Mouse (Mus musculus): ENCODE results near the gene Hdgfl3.
"Not testable (repeated sequence)": the region's sequence is repeated elsewhere in the genome, so short reads cannot be mapped to it uniquely, and the experiment has no call there.

Gene Hdgfl3

DNA sequence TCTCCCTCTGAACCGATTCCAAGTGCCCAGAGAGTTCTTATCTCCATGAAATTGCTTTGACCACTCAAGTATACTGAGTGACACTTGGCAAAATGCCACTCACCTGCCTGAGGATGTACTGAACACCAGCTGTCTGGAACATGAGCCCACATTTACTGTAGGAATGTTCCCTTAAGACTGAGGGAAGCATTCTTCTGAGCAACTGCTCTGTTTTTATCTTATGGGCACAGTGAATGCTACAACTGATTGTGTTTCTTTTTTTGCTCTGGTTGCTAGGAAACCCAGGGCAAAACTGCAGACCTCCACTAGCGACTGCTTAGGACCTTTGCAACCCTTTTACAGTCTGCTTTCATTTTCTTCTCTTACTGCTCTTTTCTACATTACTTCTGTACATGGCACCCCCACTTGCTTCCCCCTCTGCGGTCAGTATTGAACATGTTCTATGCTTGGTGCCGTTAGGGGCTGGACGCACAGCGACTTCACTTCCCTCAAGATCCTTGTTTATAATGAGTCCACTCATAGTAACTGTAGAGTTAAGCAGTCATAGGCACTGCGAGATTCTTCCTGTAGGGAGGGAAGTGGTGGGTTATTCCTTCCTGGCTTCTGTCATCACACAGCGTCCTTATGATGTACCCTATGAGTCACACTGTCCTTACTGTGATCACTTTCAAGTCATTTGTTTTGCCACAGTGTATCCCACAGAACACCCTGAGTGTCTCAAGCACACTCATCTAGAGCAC lies 79.5 kb downstream of the Hdgfl3 start:
- DNase-seq (ENCODE audit: low read depth): peak; percentile 94

DNA sequence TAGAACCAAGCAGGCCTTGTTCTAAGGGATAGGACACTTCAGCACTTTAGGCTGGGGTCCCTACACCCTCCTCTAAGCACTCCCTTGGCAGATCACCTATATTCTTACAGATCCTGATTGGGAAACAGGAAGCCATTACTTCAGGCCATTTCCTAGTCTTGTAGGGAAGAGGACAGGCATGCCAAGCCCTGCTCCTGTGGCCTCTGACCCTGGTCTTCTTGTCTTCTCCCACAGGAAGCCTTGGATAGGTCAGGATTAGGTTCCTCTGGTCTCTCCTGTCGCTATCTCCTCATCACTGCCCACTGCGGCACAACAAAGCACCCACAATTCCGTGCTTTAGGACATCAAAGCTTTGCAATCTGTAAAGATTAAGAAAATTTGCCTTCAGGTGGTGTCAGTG lies 82.6 kb downstream of the Hdgfl3 start:
- no peak for DNase-seq (ENCODE audit: low read depth)

DNA sequence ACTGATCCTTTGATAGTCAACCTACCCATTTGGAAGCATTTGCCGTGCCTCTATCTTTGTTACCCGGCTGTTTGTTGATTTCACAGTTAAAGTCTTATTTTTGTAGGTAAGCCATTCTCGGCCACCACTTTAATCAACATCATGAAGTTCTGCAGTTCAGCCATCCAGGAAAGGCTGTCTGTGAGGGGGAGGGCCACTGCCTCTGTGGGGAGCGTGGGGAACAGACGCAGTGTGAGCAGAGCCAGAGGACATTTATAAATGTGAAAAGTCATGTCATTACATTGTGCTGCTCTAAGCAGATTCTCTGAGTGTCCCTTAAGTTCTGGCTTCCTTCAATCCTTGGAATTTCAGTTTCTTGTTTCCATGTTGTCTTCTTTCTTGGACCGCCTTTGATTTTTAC lies 84.1 kb downstream of the Hdgfl3 start:
- no peak for DNase-seq (ENCODE audit: low read depth)

DNA sequence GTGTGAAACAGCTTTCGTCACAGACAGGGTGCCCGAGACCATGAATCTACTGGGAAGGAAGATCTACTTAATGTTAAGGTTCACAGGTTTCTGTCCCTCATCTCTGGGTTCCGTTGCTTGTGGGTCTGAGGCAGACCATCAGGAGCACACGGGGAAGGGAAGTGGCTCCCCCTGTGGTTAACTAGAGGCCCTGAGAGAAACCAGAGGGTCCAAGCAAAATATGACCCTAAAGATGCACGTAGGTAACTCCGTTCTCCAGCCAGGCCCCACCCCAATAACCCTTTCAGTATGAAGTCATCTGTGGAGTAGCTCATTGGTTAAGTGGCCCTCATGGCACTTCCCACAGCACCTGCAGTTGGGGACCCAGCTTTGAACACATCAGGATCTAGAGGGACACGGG lies 84.6 kb downstream of the Hdgfl3 start:
- no peak for DNase-seq (ENCODE audit: low read depth)

DNA sequence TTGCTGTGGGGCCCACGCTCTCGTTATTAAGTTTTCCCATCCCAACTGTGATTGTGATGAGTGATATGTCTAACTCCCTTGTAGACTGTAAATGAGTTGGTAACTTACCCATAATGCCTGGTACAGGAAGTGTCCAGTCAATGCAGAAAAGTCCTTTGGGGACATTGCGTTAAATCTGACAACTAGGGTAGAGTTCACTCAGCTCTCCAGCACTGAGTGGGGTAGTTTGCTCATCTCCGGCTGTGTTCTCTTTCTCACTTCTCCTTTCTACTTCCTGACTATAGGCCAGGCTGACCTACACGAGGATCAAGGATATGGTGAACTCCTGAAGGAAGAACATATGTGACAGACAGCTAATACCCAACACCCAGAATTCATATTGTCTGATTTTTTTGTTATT lies 85.1 kb downstream of the Hdgfl3 start:
- peak; percentile 53 for DNase-seq (ENCODE audit: low read depth)

DNA sequence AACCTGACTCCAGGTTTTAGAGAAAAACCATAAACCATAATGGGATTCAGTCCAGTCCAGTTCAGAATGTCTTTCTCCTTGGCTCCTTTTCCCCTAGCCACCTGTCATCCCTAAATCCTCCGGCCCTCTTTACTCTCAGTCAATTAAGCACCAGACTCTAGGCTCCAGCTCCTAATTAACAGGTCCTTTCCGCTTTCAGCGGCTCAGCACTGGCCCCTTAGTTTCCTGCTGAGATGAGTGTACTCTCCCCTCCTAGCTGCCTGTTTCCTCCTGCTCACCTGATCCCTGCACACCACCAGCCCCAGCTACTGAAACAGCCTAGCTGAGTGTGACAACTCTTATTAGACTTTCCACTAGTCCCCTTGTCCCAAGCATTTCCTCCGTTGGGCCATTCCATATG lies 86.5 kb downstream of the Hdgfl3 start:
- DNase-seq (ENCODE audit: low read depth): no peak

DNA sequence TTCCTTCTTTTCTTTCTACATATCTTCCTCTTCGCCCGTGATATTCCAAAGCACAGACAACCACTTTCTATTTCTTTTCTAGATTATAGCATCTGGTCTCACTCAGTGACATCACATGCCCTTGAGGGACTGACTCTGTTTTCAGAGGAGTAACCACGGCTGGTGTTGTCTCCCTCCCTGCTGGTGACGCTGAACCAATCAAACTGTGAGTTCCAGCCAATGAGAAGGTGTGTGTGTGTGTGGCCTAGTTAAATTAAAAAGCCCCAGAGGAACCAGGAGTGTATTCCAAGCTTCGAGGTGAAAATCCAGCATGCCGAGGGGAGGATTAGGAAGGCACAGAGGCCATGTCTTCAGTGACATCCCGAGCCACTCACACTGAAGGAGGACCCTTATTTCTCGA lies 87.3 kb downstream of the Hdgfl3 start:
- DNase-seq (ENCODE audit: low read depth): no peak

DNA sequence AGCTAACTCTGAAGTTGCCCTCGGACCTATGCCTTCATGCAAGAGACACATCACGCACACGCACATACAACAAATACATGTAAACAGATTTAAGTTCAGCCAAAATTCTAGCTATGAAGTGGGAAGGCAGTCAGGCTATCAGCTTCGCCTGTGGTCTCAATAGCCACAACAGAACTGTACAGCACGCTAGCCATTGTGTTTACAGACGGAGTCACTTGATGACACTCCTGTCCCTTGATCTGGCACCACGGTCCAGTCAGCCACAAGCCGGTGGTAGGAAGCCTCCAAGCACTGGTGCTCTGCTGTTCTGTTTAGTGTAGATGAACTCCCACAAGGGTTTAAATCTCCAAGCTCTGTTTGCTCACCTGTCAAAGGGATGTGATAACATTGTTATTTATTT lies 88.3 kb downstream of the Hdgfl3 start:
- DNase-seq (ENCODE audit: low read depth): no peak

DNA sequence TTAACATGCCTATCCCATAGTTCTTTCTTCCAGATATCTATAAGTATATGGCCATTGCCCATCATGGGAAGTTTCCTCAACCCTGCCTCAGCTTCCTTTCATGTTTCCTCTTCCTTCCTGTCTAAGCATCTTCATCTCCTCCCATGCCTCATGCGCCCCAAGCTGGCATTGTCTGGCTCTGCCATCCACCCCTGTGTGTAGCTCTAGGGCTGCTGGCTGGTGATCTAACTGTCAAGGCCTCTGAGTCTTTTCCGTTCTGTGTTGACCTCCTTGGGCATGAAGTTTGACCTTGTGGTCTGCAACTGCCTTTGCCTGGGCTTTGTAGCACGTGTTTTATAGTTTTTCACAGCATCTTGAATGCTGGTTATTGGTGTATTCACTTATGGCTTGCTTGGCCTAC lies 89.0 kb downstream of the Hdgfl3 start:
- no peak for DNase-seq (ENCODE audit: low read depth)

DNA sequence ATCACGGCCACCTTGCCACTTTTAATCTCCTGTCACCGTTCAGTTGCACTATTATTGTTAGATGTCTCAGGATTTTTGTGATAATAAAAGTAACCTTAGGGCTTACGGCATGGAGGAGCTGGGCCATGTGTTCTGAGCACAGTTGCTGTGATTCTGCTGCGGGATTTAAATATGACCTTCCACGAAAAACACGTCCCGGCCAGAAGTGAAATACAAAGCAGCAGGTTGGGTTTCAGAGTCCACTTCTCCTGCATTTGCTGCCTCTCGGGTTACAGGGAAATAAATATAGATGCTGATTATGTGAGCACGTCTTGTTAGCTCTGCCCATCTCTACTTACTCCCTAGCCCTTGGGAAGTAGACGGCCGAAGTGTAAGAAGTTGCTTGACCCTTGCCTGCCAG lies 89.5 kb downstream of the Hdgfl3 start:
- DNase-seq (ENCODE audit: low read depth): no peak

DNA sequence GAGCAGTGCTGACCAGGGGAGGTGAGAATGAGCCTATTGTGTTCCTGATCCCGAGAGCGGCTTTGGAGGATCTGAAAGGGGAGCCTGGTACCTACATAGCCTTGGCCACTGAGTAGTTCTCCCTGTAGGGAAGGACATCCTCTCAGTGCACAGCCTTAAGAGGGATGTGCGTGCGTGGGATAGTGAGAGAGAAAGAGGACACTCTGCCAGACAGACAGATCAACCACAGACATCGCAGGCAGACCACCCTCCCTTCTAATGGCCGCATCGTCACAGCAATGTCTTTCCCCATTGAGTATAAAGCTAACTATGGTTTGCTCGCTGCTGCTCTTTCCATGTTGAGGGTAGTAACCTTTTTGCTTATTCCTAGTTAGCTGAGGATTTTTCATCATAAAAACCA lies 90.4 kb downstream of the Hdgfl3 start:
- DNase-seq (ENCODE audit: low read depth): no peak

DNA sequence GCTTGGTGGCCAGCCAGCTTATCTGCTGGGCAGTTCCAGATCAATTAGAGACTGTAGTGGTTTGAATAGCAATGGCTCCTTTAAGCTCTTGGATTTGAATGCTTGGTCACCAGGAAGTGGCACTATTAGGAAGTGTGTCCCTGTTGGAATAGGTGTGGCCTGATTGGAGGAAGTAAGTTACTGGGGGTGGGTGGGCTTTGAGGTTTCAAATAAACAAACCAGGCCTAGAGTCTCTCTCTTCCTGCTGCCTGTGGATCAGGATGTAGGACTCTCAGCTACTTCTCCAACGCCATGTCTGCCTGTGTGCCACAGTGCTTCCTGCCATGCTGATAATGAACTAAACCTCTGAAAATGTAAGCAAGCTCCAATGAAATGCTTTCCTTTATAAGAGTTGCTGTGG lies 91.3 kb downstream of the Hdgfl3 start:
- peak; percentile 32 for DNase-seq (ENCODE audit: low read depth)

DNA sequence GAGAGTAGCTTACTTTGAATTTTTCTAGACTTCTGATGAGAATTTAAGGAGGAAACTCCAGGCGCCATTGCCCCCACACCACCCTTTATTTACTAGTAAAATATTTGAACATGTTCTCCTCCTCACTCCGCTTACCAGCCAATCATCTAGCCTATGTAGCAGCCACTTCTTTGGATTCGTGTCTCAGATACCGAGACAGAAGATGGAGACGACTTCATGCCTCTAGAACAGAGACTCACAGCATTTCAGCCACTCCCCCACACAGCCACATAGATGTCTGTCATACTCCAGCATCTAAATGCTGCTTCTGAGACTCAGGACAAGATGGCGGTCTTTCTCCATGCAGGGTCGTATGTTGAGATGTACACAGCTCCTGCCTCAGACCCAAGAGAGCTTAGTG lies 92.1 kb downstream of the Hdgfl3 start:
- DNase-seq (ENCODE audit: low read depth): no peak

DNA sequence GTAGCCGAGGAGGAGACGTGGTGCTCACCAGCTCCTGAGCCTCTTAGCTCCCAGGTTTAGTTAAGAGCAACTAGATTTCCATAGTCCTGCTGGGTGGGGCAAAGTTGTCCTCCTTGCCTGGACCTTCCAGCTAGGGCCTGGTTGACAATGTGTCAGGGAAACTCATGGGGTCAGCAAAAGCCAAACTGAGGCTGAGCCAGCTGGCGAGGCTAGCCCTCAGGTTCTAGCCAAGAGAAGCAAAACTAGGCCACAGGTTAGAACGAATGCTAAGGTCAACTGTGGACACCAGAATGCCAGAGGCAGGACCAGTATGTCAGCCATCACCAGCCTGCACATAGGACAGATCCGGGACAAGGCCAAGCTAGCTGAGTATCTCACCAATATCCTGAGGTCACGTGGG lies 92.8 kb downstream of the Hdgfl3 start:
- no peak for DNase-seq (ENCODE audit: low read depth)

DNA sequence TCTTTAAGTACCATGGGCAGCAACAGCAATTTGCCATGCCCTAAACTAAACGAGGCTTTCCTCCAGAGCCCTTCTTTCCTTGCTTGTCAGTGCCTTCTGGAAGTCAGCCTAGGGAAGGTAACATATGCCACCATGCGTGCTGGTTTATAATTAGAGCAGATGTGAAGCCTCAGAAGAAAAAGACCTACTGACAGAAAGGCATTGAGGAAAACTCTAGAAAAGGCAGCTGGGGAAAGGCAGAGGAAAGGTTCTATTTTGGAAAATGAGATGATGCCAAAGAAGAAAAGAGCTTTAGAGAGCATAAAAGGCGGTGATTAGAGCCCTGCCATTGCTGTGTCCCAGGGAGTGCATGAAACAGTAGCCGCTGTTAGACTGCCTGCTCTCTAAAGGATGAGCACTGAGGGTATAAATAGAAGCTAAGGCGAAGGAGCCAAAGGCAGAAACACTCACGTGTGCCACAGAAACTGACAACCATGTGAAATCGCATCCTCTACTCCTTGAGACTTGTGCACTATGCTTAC lies 93.6 kb downstream of the Hdgfl3 start:
- no peak for DNase-seq (ENCODE audit: low read depth)

DNA sequence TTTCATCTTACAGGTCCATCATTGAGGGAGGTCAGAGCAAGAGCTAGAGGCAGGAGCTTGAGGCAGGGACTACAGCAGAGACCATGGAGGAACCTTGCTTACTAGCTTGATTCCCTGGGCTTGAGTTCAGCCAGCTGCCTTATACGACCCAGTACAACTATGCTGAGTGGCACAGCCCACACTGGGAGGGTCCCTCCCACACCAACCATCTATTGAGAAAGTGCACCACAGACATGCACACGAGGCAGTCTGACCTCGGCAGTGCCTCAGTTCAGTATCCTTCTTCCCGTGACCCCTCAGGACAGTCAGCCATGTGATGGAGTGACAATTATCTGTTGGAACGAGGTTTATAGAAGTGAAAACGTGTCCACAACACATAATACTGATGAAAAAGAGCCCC lies 94.5 kb downstream of the Hdgfl3 start:
- DNase-seq (ENCODE audit: low read depth): no peak

DNA sequence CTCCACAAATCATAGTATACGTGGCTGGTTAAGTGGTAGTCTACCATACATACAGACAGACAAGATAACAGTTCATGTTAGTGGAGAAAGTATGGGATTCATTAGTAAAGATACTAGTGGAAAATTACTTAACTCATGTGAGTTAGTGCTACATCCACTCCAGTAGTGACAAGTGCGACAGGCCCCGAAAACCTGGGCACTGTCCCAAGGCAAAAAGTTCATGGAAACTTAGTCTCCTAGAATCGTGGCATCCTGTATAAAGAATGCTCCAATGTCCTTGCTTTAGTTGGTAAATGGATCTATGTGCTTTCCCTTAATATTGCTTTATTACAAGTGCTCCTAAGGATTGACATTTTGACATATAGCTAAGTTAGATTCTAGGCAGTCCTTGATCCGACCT lies 96.5 kb downstream of the Hdgfl3 start:
- DNase-seq (ENCODE audit: low read depth): not testable (repeated sequence)

DNA sequence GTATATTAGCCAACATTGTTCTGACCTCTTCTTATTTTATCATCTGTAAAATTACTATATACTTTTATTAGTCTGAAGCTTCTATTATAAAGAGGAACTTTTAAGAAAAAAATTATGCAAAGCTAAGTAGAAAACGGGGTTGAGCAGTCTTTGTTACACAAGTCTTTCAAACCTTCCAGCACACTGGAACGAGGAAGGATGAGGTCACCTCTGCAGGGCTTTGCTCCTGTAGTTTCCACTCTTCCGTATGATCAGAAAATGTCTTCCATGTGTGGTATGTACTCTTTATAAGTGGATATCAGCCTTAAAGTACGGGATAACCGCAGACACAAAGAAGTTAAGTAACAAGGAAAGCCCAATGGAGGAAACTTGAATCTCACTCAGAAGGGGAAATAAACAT lies 98.8 kb downstream of the Hdgfl3 start:
- DNase-seq (ENCODE audit: low read depth): no peak

DNA sequence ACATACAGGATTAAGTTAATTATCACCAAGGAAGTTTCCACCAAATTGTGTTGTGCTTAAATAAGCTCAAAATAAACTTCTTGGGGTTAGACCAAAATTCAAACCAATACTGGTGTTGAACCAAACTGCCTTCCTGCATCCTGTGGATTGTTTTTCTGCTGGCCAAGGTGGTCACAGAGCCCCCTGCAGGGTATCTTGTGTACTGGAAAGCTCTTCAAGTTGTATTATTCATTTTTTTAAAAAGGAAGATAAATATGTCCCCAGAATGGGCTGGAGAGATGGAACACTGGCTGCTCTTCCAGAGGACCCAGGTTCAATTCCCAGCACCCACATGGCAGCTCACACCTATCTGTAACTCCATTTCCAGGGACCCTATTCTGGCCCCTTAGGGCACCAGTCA lies 99.4 kb downstream of the Hdgfl3 start:
- DNase-seq (ENCODE audit: low read depth): peak; percentile 26
